Mouse (Mus musculus): Measurements from ENCODE around the gene Tnfsf13. TPM values are rescaled to one million over a fixed set of nuclear protein-coding genes. Genes with fewer than 3 reads are reported as not detected.
"Not testable (repeated sequence)": the region's sequence is repeated elsewhere in the genome, so short reads cannot be mapped to it uniquely, and the experiment has no call there.

Tnfsf13 gene
- polyA plus RNA-seq (2015; fragmentation: Nextera tagmentation; extraction: Ambion mirVana) = 1.0 and 1.1 TPM in 2 replicates

- ATAC-seq (ENCODE audit: borderline replicate concordance, extremely low read depth, low FRiP score, low TSS enrichment) = peak; percentile 47; the same call in 1 of the 2 replicates
- Histone ChIP-seq H3K4me1 (peaks cover 45% of the 10 kb centered on the region), H3K27me3 (no peaks in the 10 kb centered on the region), H3K9me3 (no peaks in the 10 kb centered on the region), H3K4me2 (peak within 1 kb of the TSS; percentile 45), H3K27ac (peak within 1 kb of the TSS; percentile 93), H3K4me3 (peak within 1 kb of the TSS; percentile 2; the same call in 1 of the 2 replicates), H3K36me3 (no peaks in the 10 kb centered on the region), H3K9ac (peak within 1 kb of the TSS; percentile 36)
- WGBS = 50% methylated on average over 10 of the region's 10 CpGs
These were observed at the start of gene Tnfsf13 for GRCm38 (mm10) chr11:69685526-69686148. Tnfsf13 (minus strand) TSS chr11:69685784.

GRCm38 (mm10) chr11:69731408-69731807 lies 45.8 kb upstream of the Tnfsf13 start:
- H3K9me3 ChIP-seq; H3K9ac ChIP-seq; H3K4me1 ChIP-seq; ATAC-seq (ENCODE audit: borderline replicate concordance, extremely low read depth, low FRiP score, low TSS enrichment); H3K27me3 ChIP-seq; H3K4me2 ChIP-seq; H3K27ac ChIP-seq; H3K4me3 ChIP-seq: not testable (repeated sequence)
- WGBS = 83% methylated on average over 2 of the region's 3 CpGs
- H3K36me3 ChIP-seq = peaks cover 34% of the 10 kb centered on the region

- Histone ChIP-seq H3K27ac (no peak overlapping the region), H3K9ac (no peak overlapping the region), H3K9me3 (no peaks in the 10 kb centered on the region), H3K4me2 (no peak overlapping the region), H3K36me3 (peaks cover 10% of the 10 kb centered on the region), H3K27me3 (no peaks in the 10 kb centered on the region), H3K4me3 (no peak overlapping the region), H3K4me1 (no peaks in the 10 kb centered on the region)
- 28% methylated on average over 3 of the region's 3 CpGs for WGBS
- ATAC-seq (ENCODE audit: borderline replicate concordance, extremely low read depth, low FRiP score, low TSS enrichment) = no peak
These were observed 43.5 kb upstream of the Tnfsf13 start for GRCm38 (mm10) chr11:69729063-69729462.

- Histone ChIP-seq H3K9ac (no peak overlapping the region), H3K4me2 (no peak overlapping the region), H3K27me3 (no peaks in the 10 kb centered on the region), H3K9me3 (no peaks in the 10 kb centered on the region), H3K27ac (no peak overlapping the region), H3K4me1 (no peaks in the 10 kb centered on the region), H3K36me3 (no peaks in the 10 kb centered on the region), H3K4me3 (no peak overlapping the region)
- 22% methylated on average over 5 of the region's 5 CpGs for WGBS
- no peak for ATAC-seq (ENCODE audit: borderline replicate concordance, extremely low read depth, low FRiP score, low TSS enrichment)
These were observed 40.4 kb upstream of the Tnfsf13 start for GRCm38 (mm10) chr11:69725951-69726350.

- no peak for ATAC-seq (ENCODE audit: borderline replicate concordance, extremely low read depth, low FRiP score, low TSS enrichment)
- Histone ChIP-seq H3K4me3 (no peak overlapping the region), H3K9ac (no peak overlapping the region), H3K27me3 (no peaks in the 10 kb centered on the region), H3K27ac (no peak overlapping the region), H3K36me3 (no peaks in the 10 kb centered on the region), H3K4me1 (peaks cover 4% of the 10 kb centered on the region; the same call in 1 of the 2 replicates), H3K9me3 (no peaks in the 10 kb centered on the region), H3K4me2 (no peak overlapping the region)
- 34% methylated on average over 2 of the region's 2 CpGs for WGBS
These were observed 37.5 kb upstream of the Tnfsf13 start for GRCm38 (mm10) chr11:69723074-69723473.

GRCm38 (mm10) chr11:69720852-69721251 lies 35.3 kb upstream of the Tnfsf13 start:
- H3K27me3 ChIP-seq = no peaks in the 10 kb centered on the region
- no peaks in the 10 kb centered on the region for H3K36me3 ChIP-seq
- no peak overlapping the region for H3K4me2 ChIP-seq
- ATAC-seq (ENCODE audit: borderline replicate concordance, extremely low read depth, low FRiP score, low TSS enrichment) = no peak
- no peak overlapping the region for H3K27ac ChIP-seq
- 49% methylated on average over 6 of the region's 6 CpGs for WGBS
- H3K9me3 ChIP-seq = no peaks in the 10 kb centered on the region
- no peak overlapping the region for H3K9ac ChIP-seq
- peaks cover 9% of the 10 kb centered on the region for H3K4me1 ChIP-seq
- no peak overlapping the region for H3K4me3 ChIP-seq

- Histone ChIP-seq H3K4me1 (peaks cover 10% of the 10 kb centered on the region), H3K27ac (no peak overlapping the region), H3K9ac (no peak overlapping the region), H3K4me3 (no peak overlapping the region), H3K9me3 (no peaks in the 10 kb centered on the region), H3K4me2 (no peak overlapping the region), H3K27me3 (no peaks in the 10 kb centered on the region), H3K36me3 (no peaks in the 10 kb centered on the region)
- ATAC-seq (ENCODE audit: borderline replicate concordance, extremely low read depth, low FRiP score, low TSS enrichment) = no peak
- WGBS = 61% methylated on average over 6 of the region's 6 CpGs
These were observed 33.8 kb upstream of the Tnfsf13 start for GRCm38 (mm10) chr11:69719423-69719822.

- peak overlapping the region; percentile 2; the same call in 1 of the 2 replicates for H3K4me2 ChIP-seq
- H3K9ac ChIP-seq = no peak overlapping the region
- H3K4me3 ChIP-seq = no peak overlapping the region
- no peaks in the 10 kb centered on the region for H3K36me3 ChIP-seq
- no peak overlapping the region for H3K27ac ChIP-seq
- no peak for ATAC-seq (ENCODE audit: borderline replicate concordance, extremely low read depth, low FRiP score, low TSS enrichment)
- 28% methylated on average over 15 of the region's 15 CpGs for WGBS
- H3K9me3 ChIP-seq = no peaks in the 10 kb centered on the region
- no peaks in the 10 kb centered on the region for H3K27me3 ChIP-seq
- peaks cover 10% of the 10 kb centered on the region for H3K4me1 ChIP-seq
These were observed 33.1 kb upstream of the Tnfsf13 start for GRCm38 (mm10) chr11:69718661-69719060.

GRCm38 (mm10) chr11:69716953-69717352 lies 31.4 kb upstream of the Tnfsf13 start:
- no peak for ATAC-seq (ENCODE audit: borderline replicate concordance, extremely low read depth, low FRiP score, low TSS enrichment)
- H3K27me3 ChIP-seq = no peaks in the 10 kb centered on the region
- H3K9ac ChIP-seq = no peak overlapping the region
- no peak overlapping the region for H3K27ac ChIP-seq
- no peak overlapping the region for H3K4me2 ChIP-seq
- H3K36me3 ChIP-seq = no peaks in the 10 kb centered on the region
- H3K4me1 ChIP-seq = peaks cover 10% of the 10 kb centered on the region
- H3K9me3 ChIP-seq = no peaks in the 10 kb centered on the region
- H3K4me3 ChIP-seq = no peak overlapping the region
- 62% methylated on average over 4 of the region's 4 CpGs for WGBS

GRCm38 (mm10) chr11:69715929-69716328 lies 30.3 kb upstream of the Tnfsf13 start:
- 10% methylated on average over 5 of the region's 5 CpGs for WGBS
- Histone ChIP-seq H3K27me3 (no peaks in the 10 kb centered on the region), H3K9ac (no peak overlapping the region), H3K27ac (no peak overlapping the region), H3K4me3 (no peak overlapping the region), H3K9me3 (no peaks in the 10 kb centered on the region), H3K4me1 (peaks cover 10% of the 10 kb centered on the region), H3K4me2 (no peak overlapping the region), H3K36me3 (no peaks in the 10 kb centered on the region)
- no peak for ATAC-seq (ENCODE audit: borderline replicate concordance, extremely low read depth, low FRiP score, low TSS enrichment)

GRCm38 (mm10) chr11:69715482-69715881 lies 29.9 kb upstream of the Tnfsf13 start:
- Histone ChIP-seq H3K27ac (no peak overlapping the region), H3K27me3 (no peaks in the 10 kb centered on the region), H3K4me2 (no peak overlapping the region), H3K9ac (no peak overlapping the region), H3K9me3 (no peaks in the 10 kb centered on the region), H3K4me3 (no peak overlapping the region), H3K36me3 (no peaks in the 10 kb centered on the region), H3K4me1 (peaks cover 10% of the 10 kb centered on the region)
- ATAC-seq (ENCODE audit: borderline replicate concordance, extremely low read depth, low FRiP score, low TSS enrichment) = no peak
- 55% methylated on average over 9 of the region's 9 CpGs for WGBS

GRCm38 (mm10) chr11:69714636-69715329 lies 29.2 kb upstream of the Tnfsf13 start:
- Histone ChIP-seq H3K36me3 (no peaks in the 10 kb centered on the region), H3K27ac (no peak overlapping the region), H3K4me1 (peaks cover 10% of the 10 kb centered on the region), H3K9ac (no peak overlapping the region), H3K4me3 (no peak overlapping the region), H3K9me3 (no peaks in the 10 kb centered on the region), H3K4me2 (no peak overlapping the region), H3K27me3 (no peaks in the 10 kb centered on the region)
- 68% methylated on average over 18 of the region's 18 CpGs for whole genome bisulfite sequencing
- ATAC-seq (ENCODE audit: borderline replicate concordance, extremely low read depth, low FRiP score, low TSS enrichment) = no peak

All from lung, embryonic 15.5 days (tissue).